Mouse (Mus musculus) cerebellum, adult 9-11 months (tissue): ENCODE results near the gene Gad2.
A peak's percentile ranks its signal among the peaks of the same experiment; 100 is the strongest.

ENCODE experiments used
- DNase-seq: peaks from one replicate; pipeline ENCODE4 v3.0.0; 2022

The Gad2 gene

DNA sequence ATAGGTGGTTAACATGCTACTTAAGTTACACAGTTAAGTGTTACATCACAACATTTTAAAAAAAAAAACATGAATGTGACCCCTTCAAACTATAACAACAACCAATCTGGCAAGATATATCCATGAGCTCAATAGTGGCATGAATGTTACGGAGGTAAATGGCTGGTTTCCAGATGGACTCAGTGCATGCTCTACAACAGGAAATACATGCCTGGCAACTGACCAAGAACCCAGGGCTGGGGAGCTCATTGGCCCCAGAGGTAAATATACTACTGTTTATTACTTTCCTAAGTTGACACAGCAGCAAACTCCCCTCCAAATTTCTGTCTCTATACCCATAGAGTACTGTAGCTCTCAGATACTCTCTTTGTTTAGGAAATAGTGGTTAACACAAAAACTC lies 26.4 kb downstream of the Gad2 start:
- no peak for DNase-seq

DNA sequence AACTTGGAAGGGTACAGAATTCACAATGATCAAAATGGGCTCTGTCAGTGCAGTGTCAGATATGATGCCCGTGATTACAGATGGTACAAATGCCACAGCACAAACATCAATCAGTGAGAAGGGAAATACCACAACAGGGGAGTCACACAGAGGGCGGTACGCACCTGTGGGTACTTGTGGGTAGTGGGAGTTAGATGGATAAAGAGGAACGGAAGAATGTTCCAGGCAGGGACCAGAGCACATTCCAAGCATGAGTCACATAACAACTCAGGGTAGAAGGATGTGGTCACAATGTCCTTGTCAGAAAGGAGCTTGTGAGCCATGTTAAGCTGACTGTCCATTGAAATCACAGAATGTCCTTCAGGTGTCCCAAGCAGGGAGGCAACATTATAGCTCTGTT lies 29.8 kb downstream of the Gad2 start:
- no peak for DNase-seq

DNA sequence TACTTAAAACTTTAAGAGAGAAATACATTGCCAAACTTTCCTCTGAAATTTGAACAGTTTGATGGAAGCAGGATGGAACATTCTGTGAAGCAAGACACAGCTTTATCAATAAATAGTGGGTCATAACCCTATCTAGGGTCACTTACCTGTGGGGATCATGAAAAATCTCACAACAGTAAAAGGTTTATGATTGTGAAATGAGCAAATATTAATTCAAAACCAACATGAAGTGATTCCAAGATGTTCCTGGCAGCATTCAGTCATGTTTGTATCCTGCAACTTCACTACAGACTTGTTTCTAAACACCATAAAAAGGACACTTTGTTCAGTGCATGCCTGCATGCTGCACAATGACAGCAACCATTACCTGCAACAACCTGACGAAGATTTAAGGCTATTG lies 41.7 kb downstream of the Gad2 start:
- no peak for DNase-seq

GRCm38 (mm10) chr2:22670415-22670814 lies 48.4 kb downstream of the Gad2 start:
- peak; percentile 81 for DNase-seq

GRCm38 (mm10) chr2:22671348-22671747 lies 49.3 kb downstream of the Gad2 start:
- DNase-seq = no peak

DNA sequence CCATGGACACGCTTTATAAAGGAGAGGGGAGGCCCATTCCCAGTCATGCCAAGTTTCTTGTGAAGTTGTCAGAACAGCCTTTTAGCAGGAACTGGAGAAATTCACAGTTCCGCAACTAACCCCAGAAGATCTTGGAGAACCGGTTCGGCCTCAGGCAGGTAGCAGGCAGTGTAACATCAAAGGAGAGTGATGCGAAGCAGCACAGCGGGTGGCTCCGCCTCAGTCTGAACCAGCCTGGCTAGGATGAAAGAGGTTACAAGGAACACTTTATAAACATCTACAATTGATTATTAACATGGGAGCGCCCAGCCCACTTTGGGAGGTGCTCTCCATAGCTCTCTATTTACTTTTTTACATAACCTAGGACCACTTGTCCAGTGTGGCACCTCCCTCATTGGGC lies 55.1 kb downstream of the Gad2 start:
- DNase-seq = no peak

DNA sequence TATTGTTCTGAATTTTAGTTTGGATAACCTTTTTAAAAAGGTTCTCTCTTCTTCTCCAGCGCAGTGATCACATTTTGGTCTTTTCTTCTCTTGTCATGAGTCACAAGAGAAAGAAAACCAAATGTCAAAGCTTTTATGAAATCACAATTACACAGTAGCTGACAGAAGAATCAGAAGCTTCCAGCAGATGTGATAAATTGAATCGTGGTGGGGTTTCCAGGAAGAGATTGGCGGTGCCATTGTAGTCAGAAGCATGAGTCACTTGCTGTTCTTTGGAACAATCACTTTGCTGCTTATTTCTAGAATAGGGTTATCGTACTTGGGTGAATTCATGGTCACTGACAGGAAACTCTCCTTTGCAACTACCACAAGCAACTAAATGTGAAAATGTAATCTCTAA lies 57.9 kb downstream of the Gad2 start:
- DNase-seq = no peak

DNA sequence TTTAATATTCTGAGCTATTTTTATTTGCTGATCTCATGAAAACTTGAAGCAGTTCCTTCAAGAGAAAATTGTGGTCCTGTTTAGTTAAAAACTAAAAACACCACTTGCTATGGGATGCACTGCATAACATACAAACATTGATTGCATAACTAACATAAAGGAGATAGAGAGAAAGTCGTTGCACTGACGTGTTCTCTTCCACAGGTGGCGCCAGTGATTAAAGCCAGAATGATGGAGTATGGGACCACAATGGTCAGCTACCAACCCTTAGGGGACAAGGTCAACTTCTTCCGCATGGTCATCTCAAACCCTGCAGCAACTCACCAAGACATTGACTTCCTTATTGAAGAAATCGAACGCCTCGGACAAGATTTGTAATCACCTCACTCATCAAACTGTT lies 68.0 kb downstream of the Gad2 start:
- DNase-seq = no peak

DNA sequence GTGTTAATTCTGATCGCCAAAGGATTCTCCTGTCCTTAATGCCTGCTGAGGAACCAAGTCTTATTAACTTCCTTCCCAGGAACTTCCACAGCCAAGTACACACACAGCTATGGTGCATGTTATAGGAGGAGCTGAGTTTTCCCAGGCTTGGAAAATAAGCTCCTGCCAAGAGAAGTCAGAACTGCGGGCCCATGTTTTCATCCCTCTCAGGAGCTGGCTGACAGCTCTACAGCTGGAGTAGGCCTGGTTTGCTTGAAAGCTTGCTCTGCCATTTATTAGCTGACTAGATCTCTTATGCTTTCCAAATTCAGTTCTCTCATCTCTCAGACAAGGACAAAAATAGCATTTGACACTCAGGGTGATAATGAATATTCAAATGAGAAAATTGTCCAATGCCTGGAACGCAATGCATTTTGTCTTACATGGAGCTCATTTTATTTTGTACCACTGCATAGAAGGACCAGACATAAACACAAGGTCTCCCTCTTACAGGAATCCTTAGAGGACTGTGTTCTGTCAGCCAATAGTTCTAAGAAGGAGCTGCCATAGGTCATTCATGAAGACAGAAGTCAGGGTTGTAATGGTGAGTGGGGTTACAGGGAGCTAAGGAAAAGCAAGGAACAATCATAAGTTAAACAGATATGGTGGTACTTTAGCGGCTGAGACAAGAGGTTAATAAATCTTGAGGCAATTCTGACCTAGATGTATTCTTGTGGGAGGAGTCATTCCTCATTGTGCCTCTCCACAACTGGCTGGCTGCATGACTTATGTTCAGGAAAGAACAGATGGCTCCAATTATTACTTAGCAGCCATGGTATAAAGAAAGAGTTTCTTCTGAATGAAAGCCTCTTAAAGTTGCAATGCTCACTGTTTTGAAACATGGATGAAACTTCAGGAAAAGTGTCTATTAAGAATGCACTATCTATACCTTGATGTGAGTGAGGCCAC lies 83.0 kb downstream of the Gad2 start:
- DNase-seq = no peak

DNA sequence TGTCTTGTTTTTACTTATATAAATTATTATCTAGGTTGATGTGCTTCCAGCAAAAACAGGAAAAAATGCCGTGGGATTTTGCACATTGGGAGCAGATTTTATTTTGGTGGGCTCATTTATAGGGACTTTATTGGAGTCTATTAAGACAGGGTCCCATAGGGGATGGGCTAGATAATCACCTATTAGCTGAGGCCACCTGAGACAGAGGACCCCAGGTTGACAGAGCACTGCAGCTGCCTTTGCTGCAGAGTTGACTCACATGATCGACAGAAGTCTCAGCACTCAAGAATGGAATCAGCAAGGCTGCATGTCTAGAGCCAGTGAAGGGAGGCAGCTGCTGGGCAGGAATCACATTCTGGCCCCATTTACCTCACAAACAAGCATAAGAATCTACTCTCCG lies 84.2 kb downstream of the Gad2 start:
- DNase-seq = no peak

DNA sequence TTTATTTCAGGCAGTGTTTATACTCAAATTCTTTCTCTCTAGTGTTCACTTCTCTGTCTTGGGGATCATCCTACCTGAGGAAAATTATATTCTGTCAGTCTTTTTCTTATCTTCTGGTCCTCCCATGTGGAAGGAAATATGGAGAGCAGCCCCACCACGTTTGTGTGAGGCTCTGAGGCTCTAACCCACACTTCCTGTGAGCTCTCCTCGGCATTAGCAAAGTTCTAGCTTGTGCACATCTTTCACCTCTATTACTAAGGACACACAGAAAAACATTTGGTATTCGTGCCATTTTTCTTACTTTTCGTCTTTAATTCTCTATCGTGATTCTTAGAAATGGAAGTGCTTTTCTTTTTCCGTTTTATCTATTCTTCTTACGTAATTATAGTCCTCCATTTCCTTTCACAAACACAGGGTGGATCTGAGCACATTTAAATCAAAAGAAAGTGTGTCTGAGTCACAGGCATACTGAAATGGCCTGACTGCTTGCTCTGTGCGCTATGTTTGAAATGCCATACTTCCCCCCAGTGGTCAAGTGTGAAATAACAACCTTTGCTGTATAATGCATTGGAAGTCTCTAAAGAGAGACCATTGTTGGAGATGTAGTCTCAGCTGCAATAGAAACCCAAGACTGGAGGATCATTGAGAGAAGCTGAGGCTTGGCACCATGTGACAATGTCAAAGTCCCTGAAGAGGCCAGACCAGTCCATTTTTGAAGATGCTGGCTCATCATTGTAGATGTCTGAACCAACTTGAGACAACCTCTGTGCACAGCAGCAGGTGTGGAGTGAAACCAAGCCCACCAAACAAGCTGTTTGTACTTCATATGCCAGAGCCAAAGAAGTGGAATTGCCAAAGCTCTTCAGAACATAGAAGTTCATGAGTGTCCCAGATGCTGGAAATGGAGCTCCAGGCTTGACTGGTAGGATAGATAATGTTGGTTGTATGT lies 99.8 kb downstream of the Gad2 start:
- peak; percentile 51 for DNase-seq

GRCm38 (mm10) chr2:22723927-22724534 lies 102.0 kb downstream of the Gad2 start:
- no peak for DNase-seq

DNA sequence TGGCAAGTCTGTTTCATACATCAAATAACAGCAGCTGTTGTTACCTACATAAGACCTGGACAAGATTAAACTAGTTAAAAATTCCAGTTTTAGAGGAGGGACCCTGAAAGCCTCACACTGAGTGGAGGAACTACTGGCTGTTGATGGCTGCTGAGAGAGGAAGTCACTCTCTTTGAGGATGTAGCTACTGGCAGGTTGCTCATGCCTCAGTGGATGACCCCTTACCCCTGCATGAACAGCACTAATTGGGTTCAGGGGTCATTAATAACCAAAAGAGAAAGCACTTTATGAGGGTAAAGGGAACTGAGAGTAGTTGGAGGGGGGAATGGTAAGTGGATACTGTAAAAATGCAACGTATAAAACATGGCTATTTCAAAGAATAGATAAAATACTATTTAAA lies 105.1 kb downstream of the Gad2 start:
- DNase-seq = no peak

GRCm38 (mm10) chr2:22736134-22736533 lies 114.1 kb downstream of the Gad2 start:
- no peak for DNase-seq

- no peak for DNase-seq
Observed at GRCm38 (mm10) chr2:22739369-22739768, 117.4 kb downstream of the Gad2 start.

DNA sequence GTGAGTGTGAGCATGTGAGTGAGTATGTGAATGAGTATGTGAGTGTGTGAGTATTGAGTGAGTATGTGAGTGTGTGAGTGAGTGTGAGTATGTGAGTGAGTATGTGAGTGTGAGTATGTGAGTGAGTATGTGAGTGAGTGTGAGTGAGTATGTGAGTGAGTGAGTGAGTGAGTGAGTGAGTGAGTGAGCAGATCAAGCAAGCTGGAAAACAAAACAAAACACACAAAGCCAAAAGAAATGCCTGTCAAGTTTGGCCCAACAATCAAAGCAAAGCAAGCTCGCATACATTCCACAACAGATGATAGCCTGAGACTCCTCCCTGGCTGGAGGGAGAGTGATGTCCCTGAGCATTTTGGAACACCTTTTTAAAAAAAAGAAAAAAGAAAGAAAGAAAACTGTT lies 118.4 kb downstream of the Gad2 start:
- DNase-seq = no peak

GRCm38 (mm10) chr2:22741222-22741621 lies 119.2 kb downstream of the Gad2 start:
- peak; percentile 16 for DNase-seq
